Mouse (Mus musculus) embryonic fibroblast, embryonic 13.5 days (primary cell): ENCODE measurements around the gene A730049H05Rik.

Experiments used
- CTCF ChIP-seq: IDR thresholded peaks from 2 replicates; pipeline ENCODE4 v1.5.1; 2011; ENCODE audit warnings: mild to moderate bottlenecking, control low read depth, low read length, moderate library complexity, borderline replicate concordance; ENCODE audit not compliant: insufficient read depth
- POLR2A ChIP-seq: IDR thresholded peaks from 2 replicates; pipeline ENCODE4 v1.6.1; 2011; ENCODE audit warnings: low read depth, mild to moderate bottlenecking, control low read depth, low read length, moderate library complexity

GRCm38 (mm10) chr6:92826561-92826960 is 10.3 kb downstream of the A730049H05Rik start:
- TF ChIP-seq CTCF (no peak), POLR2A (no peak)
